Mouse (Mus musculus) central nervous system, embryonic 11.5 days (tissue): Measurements from ENCODE around the gene Pdha2. TPM values are rescaled to one million over a fixed set of nuclear protein-coding genes. Genes with fewer than 3 reads are reported as not detected.

ENCODE experiments used
- polyA plus RNA-seq: library from polyadenylated mRNA; depleted of rRNA; stranded (reverse); fragments of >200 nt; gene quantifications from 2 replicates; pipeline ENCODE4 v1.2.3, GENCODE M21; 2012; rRNA removed

Pdha2 gene
- not detected in 2 replicates for polyA plus RNA-seq

GRCm38 (mm10) chr3:141212255-141212654 is at the start of gene Pdha2:
Gene Pdha2, minus strand, starts transcription at chr3:141212355.

